Comparison of ENCODE assay signal across 16 mouse cellular contexts in the genomic region with DNA sequence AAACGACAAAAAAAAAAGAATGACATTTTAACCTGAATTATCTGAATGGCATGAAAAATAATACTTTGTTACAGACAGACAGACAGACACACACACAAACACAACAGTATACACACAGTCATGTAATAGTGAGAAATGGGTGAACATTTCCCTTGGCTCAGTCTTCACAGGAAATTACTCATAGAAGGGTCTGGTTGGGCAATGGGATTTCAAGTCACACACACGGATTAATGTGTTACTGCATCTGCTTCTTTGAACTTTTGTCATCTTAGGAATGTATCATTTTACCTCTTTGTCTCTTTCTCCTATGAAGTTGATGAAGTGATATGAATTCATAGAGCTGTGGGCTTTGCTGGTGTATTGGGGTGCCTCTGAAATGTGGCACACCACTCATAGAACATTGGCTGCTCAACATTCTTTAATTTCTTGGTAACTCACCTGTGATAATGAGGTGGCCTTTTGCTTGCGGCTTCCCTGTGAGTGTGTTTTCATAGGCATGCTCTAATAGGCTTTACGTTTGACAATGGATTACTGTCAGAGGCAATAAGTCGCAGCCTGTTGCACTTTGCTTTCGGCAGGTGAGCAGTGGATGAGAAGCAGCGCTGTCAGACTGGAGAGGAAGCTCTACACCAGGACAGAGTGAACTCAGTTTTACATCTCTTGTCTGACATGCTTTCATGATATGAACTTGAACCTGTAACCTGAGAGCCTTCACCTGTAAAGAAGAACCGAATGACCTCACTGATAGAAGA.
"Had no signal": no experiment of that assay in that cellular context is flagged by ENCODE, and none has a peak within 500 bp of the region (broad histone marks: within the 10 kb centered on the region; RNA-seq: fewer than 3 reads in every experiment).

No protein-coding gene starts in this region.

- H3K27me3 ChIP-seq: liver, embryonic 13.5 days; midbrain, embryonic 13.5 days; stomach, embryonic 15.5 days had no signal

- H3K36me3 ChIP-seq: liver, embryonic 13.5 days; midbrain, embryonic 13.5 days; stomach, embryonic 15.5 days had no signal

- ATAC-seq: midbrain, embryonic 13.5 days; midbrain, embryonic 16.5 days had no signal

- H3K9ac ChIP-seq: liver, embryonic 13.5 days; midbrain, embryonic 13.5 days; stomach, embryonic 15.5 days had no signal

- H3K27ac ChIP-seq: kidney, postnatal 0 days; left cerebral cortex, adult 2 months; liver, embryonic 13.5 days; macrophage; midbrain, embryonic 13.5 days; stomach, embryonic 15.5 days had no signal

- H3K4me1 ChIP-seq: liver, embryonic 13.5 days; midbrain, embryonic 13.5 days; stomach, embryonic 15.5 days had no signal

- H3K4me2 ChIP-seq: liver, embryonic 13.5 days; midbrain, embryonic 13.5 days; stomach, embryonic 15.5 days had no signal

- DNase-seq: kidney, adult 2 months; kidney, postnatal 36 days; layer of hippocampus, postnatal 36 days; liver, embryonic 13.5 days; lung, adult 2 months; lung, postnatal 14 days; right cerebral cortex, postnatal 25 days; spleen, adult 18-20 months; thymus, adult 18-20 months; thymus, postnatal 36 days had no signal

- H3K4me3 ChIP-seq: left cerebral cortex, adult 2 months; liver, embryonic 13.5 days; midbrain, embryonic 13.5 days; stomach, embryonic 15.5 days had no signal

- H3K9me3 ChIP-seq: liver, embryonic 13.5 days; midbrain, embryonic 13.5 days; stomach, embryonic 15.5 days had no signal
